Comparison of ENCODE assay signal across 16 mouse cellular contexts in the genomic region with DNA sequence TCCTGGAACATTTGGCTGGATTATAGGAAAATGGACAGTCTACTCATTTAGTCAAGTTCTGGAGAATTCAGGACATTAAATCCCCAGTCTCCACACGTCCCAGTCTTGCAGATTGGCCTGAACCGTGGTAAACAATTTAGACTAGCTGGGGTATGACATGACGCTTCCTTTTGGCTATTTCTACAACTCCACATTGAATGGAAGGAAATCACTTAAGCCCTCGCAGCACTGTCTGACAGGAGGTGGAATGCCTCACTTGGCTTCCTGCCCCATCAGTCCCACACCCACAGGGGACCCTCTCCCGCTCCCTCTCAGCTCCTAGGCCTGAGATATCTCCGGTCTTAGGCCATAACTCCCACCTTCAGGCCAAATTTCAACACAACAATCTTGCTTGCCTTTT. TPM values are rescaled to one million over a fixed set of nuclear protein-coding genes. Genes with fewer than 3 reads are reported as not detected.
DNase-seq lines count a peak whose midpoint lies in the region; ATAC-seq and TF ChIP-seq lines count a peak whose summit lies in the region.
"Had no signal": no experiment of that assay in that cellular context is flagged by ENCODE, and none has a peak within 500 bp of the region (broad histone marks: within the 10 kb centered on the region; RNA-seq: fewer than 3 reads in every experiment).

No protein-coding gene starts in this region.

- no peak for TF ChIP-seq CTCF in gastrocnemius, adult 2 months (IDR thresholded peaks at IDR 0.05)
- no peak for TF ChIP-seq CTCF in kidney, adult 2 months (conservative IDR thresholded peaks at IDR 0.05; ENCODE audit: insufficient read depth, insufficient read length, low read depth, low read length)
- TF ChIP-seq CTCF in lung, adult 2 months (IDR thresholded peaks at IDR 0.05; ENCODE audit: insufficient read depth, low read length): no peak
- no peak for TF ChIP-seq CTCF in stomach, postnatal 0 days (IDR thresholded peaks at IDR 0.05; ENCODE audit: low read depth)

- H3K4me2 ChIP-seq in lung, embryonic 16.5 days (ENCODE audit: low read depth, low read length): no peak overlapping the region
- no peak overlapping the region for H3K4me2 ChIP-seq in stomach, postnatal 0 days (replicated peaks; ENCODE audit: low read depth)

- no peaks in the 10 kb centered on the region for H3K27me3 ChIP-seq in kidney, adult 2 months (replicated peaks; ENCODE audit: control insufficient read depth, insufficient read depth, low read length)
- peaks cover 22% of the 10 kb centered on the region for H3K27me3 ChIP-seq in lung, embryonic 16.5 days (ENCODE audit: control insufficient read depth, insufficient read depth, low read depth, low read length)
- H3K27me3 ChIP-seq in stomach, postnatal 0 days (ENCODE audit: control insufficient read depth, insufficient read depth, low read length): peaks cover 2% of the 10 kb centered on the region; the same call in 1 of the 2 replicates

- intact Hi-C loops in gastrocnemius, adult 2 months (cut with DNase I): no loop called here

- TF ChIP-seq POLR2A in kidney, adult 2 months (IDR thresholded peaks at IDR 0.05; ENCODE audit: low read depth, low read length): no peak
- TF ChIP-seq POLR2A in lung, adult 2 months (IDR thresholded peaks at IDR 0.05; ENCODE audit: borderline replicate concordance, extremely low read depth, low read depth, low read length): no peak

- H3K36me3 ChIP-seq in kidney, adult 2 months (ENCODE audit: control insufficient read depth, insufficient read depth, low read length): no peaks in the 10 kb centered on the region
- H3K36me3 ChIP-seq in lung, embryonic 16.5 days (ENCODE audit: control insufficient read depth, insufficient read depth, low read length): no peaks in the 10 kb centered on the region
- H3K36me3 ChIP-seq in stomach, postnatal 0 days (ENCODE audit: control insufficient read depth, insufficient read depth, low read length): no peaks in the 10 kb centered on the region
- H3K36me3 ChIP-seq: midbrain, embryonic 10.5 days had no signal

- 63% methylated on average over 6 of the region's 6 CpGs for WGBS in kidney, adult 2 months
- 31% methylated on average over 6 of the region's 6 CpGs for WGBS in lung, embryonic 16.5 days
- 39% methylated on average over 6 of the region's 6 CpGs for WGBS in lung, adult 2 months
- WGBS in stomach, postnatal 0 days: 33% methylated on average over 6 of the region's 6 CpGs

- H3K4me3 ChIP-seq in gastrocnemius, adult 2 months: no peak overlapping the region
- H3K4me3 ChIP-seq in kidney, adult 2 months (ENCODE audit: insufficient read depth, low read depth, low read length): no peak overlapping the region
- H3K4me3 ChIP-seq in lung, embryonic 16.5 days (ENCODE audit: low read length): no peak overlapping the region
- no peak overlapping the region for H3K4me3 ChIP-seq in lung, adult 2 months (replicated peaks; ENCODE audit: extremely low read depth, low read depth, low read length)
- no peak overlapping the region for H3K4me3 ChIP-seq in stomach, postnatal 0 days (ENCODE audit: low read depth, low read length)
- H3K4me3 ChIP-seq: erythroblast, embryonic 14.5 days; midbrain, embryonic 10.5 days had no signal

- no peaks in the 10 kb centered on the region for H3K4me1 ChIP-seq in kidney, adult 2 months (ENCODE audit: control insufficient read depth, insufficient read depth, low read length)
- peaks cover 27% of the 10 kb centered on the region for H3K4me1 ChIP-seq in lung, embryonic 16.5 days (replicated peaks; ENCODE audit: control insufficient read depth, insufficient read depth, low read length)
- H3K4me1 ChIP-seq in lung, adult 2 months (ENCODE audit: control insufficient read depth, insufficient read depth, low read length): peaks cover 4% of the 10 kb centered on the region; the same call in 1 of the 2 replicates
- H3K4me1 ChIP-seq in stomach, postnatal 0 days (replicated peaks; ENCODE audit: control insufficient read depth, insufficient read depth): 0 out of 2 replicates have a peak, but pooled peaks cover 2% of the 10 kb centered on the region

- no peak for DNase-seq in gastrocnemius, adult 2 months
- DNase-seq in gastrocnemius, postnatal 25 days: no peak
- peak; percentile 63 for DNase-seq in kidney, adult 2 months
- no peak for DNase-seq in kidney, adult 8-10 months
- DNase-seq in lung, adult 2 months: no peak
- DNase-seq in stomach, postnatal 0 days (ENCODE audit: low spot score): no peak
- no peak for DNase-seq in cerebellum, postnatal 25 days
- DNase-seq: cerebellum, postnatal 10 days; liver; liver, postnatal 0 days; right cerebral cortex, adult 18-20 months had no signal

- TF ChIP-seq EP300 in stomach, postnatal 0 days (optimal IDR thresholded peaks at IDR 0.05): no peak

- no peak overlapping the region for H3K9ac ChIP-seq in lung, embryonic 16.5 days (ENCODE audit: low read length)
- no peak overlapping the region for H3K9ac ChIP-seq in stomach, postnatal 0 days (ENCODE audit: low read length)
- H3K9ac ChIP-seq: liver, postnatal 0 days had no signal

- no peaks in the 10 kb centered on the region for H3K9me3 ChIP-seq in lung, embryonic 16.5 days (ENCODE audit: control insufficient read depth, low read length)
- no peaks in the 10 kb centered on the region for H3K9me3 ChIP-seq in stomach, postnatal 0 days (ENCODE audit: control insufficient read depth, low read length)
- H3K9me3 ChIP-seq: midbrain, embryonic 10.5 days had no signal

- ATAC-seq in lung, embryonic 16.5 days (ENCODE audit: low read depth): peak; percentile 61
- peak; percentile 48; the same call in 1 of the 2 replicates for ATAC-seq in stomach, postnatal 0 days (ENCODE audit: low FRiP score, low TSS enrichment)
- ATAC-seq: forebrain, embryonic 14.5 days; hindbrain, embryonic 16.5 days; liver, postnatal 0 days had no signal

- peak overlapping the region; percentile 8; the same call in 1 of the 2 replicates for H3K27ac ChIP-seq in gastrocnemius, adult 2 months
- H3K27ac ChIP-seq in kidney, adult 2 months (ENCODE audit: insufficient read depth, low read depth, low read length): no peak overlapping the region
- peak overlapping the region; percentile 82 for H3K27ac ChIP-seq in lung, embryonic 16.5 days (ENCODE audit: low read length)
- peak overlapping the region; percentile 73 for H3K27ac ChIP-seq in stomach, postnatal 0 days (replicated peaks)
- H3K27ac ChIP-seq: midbrain, embryonic 10.5 days had no signal

RNA-seq across cellular contexts. Expression of gene Col15a1, which starts 2.1 kb away (rescaled TPM):
- 10 to 100 TPM; 19.5 to 37.8 TPM for total RNA-seq in gastrocnemius, adult 2 months (2021)
- total RNA-seq in gastrocnemius, postnatal 25 days (2021): 10 to 100 TPM; 64.7 to 68.2 TPM
- polyA plus RNA-seq in kidney, adult 2 months (2012; rRNA removed): 50.0 and 59.5 TPM in 2 replicates
- polyA plus RNA-seq in lung, embryonic 16.5 days (2015; fragmentation: Nextera tagmentation; extraction: Ambion mirVana): 31.0 TPM in 2 replicates
- polyA plus RNA-seq in lung, adult 2 months (2012; rRNA removed): 18.5 and 24.4 TPM in 2 replicates
- polyA plus RNA-seq in stomach, postnatal 0 days (2015; fragmentation: Nextera tagmentation; extraction: Ambion mirVana): 25.0 and 28.6 TPM in 2 replicates
- polyA plus RNA-seq: erythroblast, embryonic 14.5 days had no signal
